Mouse (Mus musculus): Measurements from ENCODE around the gene Kcnk13.

The Kcnk13 gene

GRCm38 (mm10) chr12:99964301-99965202, at the start of gene Kcnk13:
TSS of gene Kcnk13 (plus strand) at chr12:99964499.
- peak; percentile 52 to 69 for DNase-seq (ENCODE audit: low spot score in 2 of 2)

GRCm38 (mm10) chr12:99917800-99918427, 46.4 kb upstream of the Kcnk13 start:
- peak; percentile 60 to 73 for DNase-seq (ENCODE audit: low spot score in 2 of 2)

GRCm38 (mm10) chr12:99919636-99920035, 44.7 kb upstream of the Kcnk13 start:
- no peak for DNase-seq (ENCODE audit: low spot score in 2 of 2)

- no peak for DNase-seq (ENCODE audit: low spot score in 2 of 2)
These were observed 43.3 kb upstream of the Kcnk13 start for GRCm38 (mm10) chr12:99921045-99921444.

GRCm38 (mm10) chr12:99923131-99923606, 41.1 kb upstream of the Kcnk13 start:
- peak in 1 of 2 experiments; percentile 41 for DNase-seq (ENCODE audit: low spot score in 2 of 2)

GRCm38 (mm10) chr12:99923703-99924102, 40.6 kb upstream of the Kcnk13 start:
- DNase-seq (ENCODE audit: low spot score in 2 of 2): no peak

GRCm38 (mm10) chr12:99928311-99928710, 36.0 kb upstream of the Kcnk13 start:
- peak; percentile 46 to 78 for DNase-seq (ENCODE audit: low spot score in 2 of 2)

GRCm38 (mm10) chr12:99929160-99929559, 35.1 kb upstream of the Kcnk13 start:
- no peak for DNase-seq (ENCODE audit: low spot score in 2 of 2)

- DNase-seq (ENCODE audit: low spot score in 2 of 2): peak in 1 of 2 experiments; percentile 27
These were observed 32.1 kb upstream of the Kcnk13 start for GRCm38 (mm10) chr12:99932245-99932644.

GRCm38 (mm10) chr12:99933630-99934029, 30.7 kb upstream of the Kcnk13 start:
- no peak for DNase-seq (ENCODE audit: low spot score in 2 of 2)

- DNase-seq (ENCODE audit: low spot score in 2 of 2): no peak
These were observed 28.9 kb upstream of the Kcnk13 start for GRCm38 (mm10) chr12:99935403-99935802.

- DNase-seq (ENCODE audit: low spot score in 2 of 2): no peak
These were observed 25.8 kb upstream of the Kcnk13 start for GRCm38 (mm10) chr12:99938476-99938875.

- no peak for DNase-seq (ENCODE audit: low spot score in 2 of 2)
These were observed 25.1 kb upstream of the Kcnk13 start for GRCm38 (mm10) chr12:99939179-99939578.

GRCm38 (mm10) chr12:99940704-99941103, 23.6 kb upstream of the Kcnk13 start:
- no peak for DNase-seq (ENCODE audit: low spot score in 2 of 2)

GRCm38 (mm10) chr12:99942441-99942840, 21.9 kb upstream of the Kcnk13 start:
- DNase-seq (ENCODE audit: low spot score in 2 of 2): no peak

GRCm38 (mm10) chr12:99952928-99953327, 11.4 kb upstream of the Kcnk13 start:
- peak in 1 of 2 experiments; percentile 39 for DNase-seq (ENCODE audit: low spot score in 2 of 2)

- DNase-seq (ENCODE audit: low spot score in 2 of 2): no peak
These were observed 7.9 kb upstream of the Kcnk13 start for GRCm38 (mm10) chr12:99956411-99956810.

GRCm38 (mm10) chr12:99958068-99959060, 5.9 kb upstream of the Kcnk13 start:
- DNase-seq (ENCODE audit: low spot score in 2 of 2): no peak

GRCm38 (mm10) chr12:99959291-99959690, 5.0 kb upstream of the Kcnk13 start:
- no peak for DNase-seq (ENCODE audit: low spot score in 2 of 2)

GRCm38 (mm10) chr12:99959930-99960329, 4.4 kb upstream of the Kcnk13 start:
- DNase-seq (ENCODE audit: low spot score in 2 of 2): no peak

GRCm38 (mm10) chr12:99960675-99961074, 3.6 kb upstream of the Kcnk13 start:
- DNase-seq (ENCODE audit: low spot score in 2 of 2): no peak
